Mouse (Mus musculus) kidney, adult 2 months (tissue): ENCODE results near the gene Vps29.

Experiments used
- CTCF ChIP-seq: fragments of 200-500 bp; conservative IDR thresholded peaks from 2 replicates; pipeline ENCODE4 v1.5.1; 2011; ENCODE audit warnings: low read depth, mild to moderate bottlenecking, control low read depth, low read length, moderate library complexity, mixed read lengths; ENCODE audit not compliant: insufficient read depth, insufficient read length
- POLR2A ChIP-seq: fragments of 200-500 bp; IDR thresholded peaks from one replicate; pipeline ENCODE4 v1.6.1; 2011; ENCODE audit warnings: low read depth, low read length, control low read depth

DNA sequence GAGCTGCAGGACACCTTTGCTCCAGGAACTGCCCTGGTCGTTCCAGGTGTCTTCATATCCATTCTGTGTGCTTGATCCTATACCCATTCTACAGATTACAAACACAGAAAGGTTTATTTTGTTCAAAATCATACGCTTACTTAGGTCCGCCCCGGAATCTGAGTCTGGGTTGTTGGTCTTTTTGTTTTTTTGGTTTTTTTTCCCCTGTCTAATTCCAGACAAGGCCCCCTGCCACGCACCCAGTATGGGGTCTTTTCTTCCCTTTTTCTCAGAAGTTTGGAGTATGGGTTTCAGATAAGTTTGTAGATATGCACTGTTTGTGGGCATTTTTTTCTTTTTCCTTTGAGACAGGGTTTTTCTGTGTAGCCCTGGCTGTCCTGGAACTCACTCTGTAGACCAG, 18.7 kb downstream of the Vps29 start:
- TF ChIP-seq CTCF (no peak), POLR2A (no peak)
